Mouse (Mus musculus) MEL (cell line): ENCODE data around the gene Pde4b. TPM values are rescaled to one million over a fixed set of nuclear protein-coding genes. Genes with fewer than 3 reads are reported as not detected.

Experiments
- DNase-seq: peaks from one replicate; pipeline ENCODE4 v3.0.0; 2011; ENCODE audit warnings: low read depth, low spot score
- H3K27ac ChIP-seq: 2 replicates; pipeline ENCODE4 v1.5.1; 2012; ENCODE audit warnings: low read depth, mild to moderate bottlenecking, control low read depth, low read length, moderate library complexity; ENCODE audit not compliant: control insufficient read depth
- H3K27me3 ChIP-seq, 2 experiments: fragments of 150-350 bp in 1 of 2; sonication (generic) in 1 of 2; 2 replicates each; pipeline ENCODE4 v1.6.1; 2012; ENCODE audit warnings: low read length in 2 of 2, mild to moderate bottlenecking in 2 of 2, improper control_type of control experiment in 1 of 2, moderate library complexity in 1 of 2; ENCODE audit not compliant: insufficient read depth in 2 of 2, control insufficient read depth in 1 of 2
- H3K36me3 ChIP-seq, 2 experiments: 2 replicates each; pipeline ENCODE4 v1.6.1; 2012 to 2014; ENCODE audit warnings: low read length in 2 of 2, improper control_type of control experiment in 1 of 2, inconsistent platforms in 1 of 2, mild to moderate bottlenecking in 1 of 2; ENCODE audit not compliant: insufficient read depth in 2 of 2, control insufficient read depth in 1 of 2
- H3K4me1 ChIP-seq, 2 experiments: fragments of 150-350 bp in 1 of 2; sonication (generic) in 1 of 2; 2 replicates each; pipeline ENCODE4 v1.6.1; 2012; ENCODE audit warnings: low read length in 2 of 2, improper control_type of control experiment in 1 of 2, mild to moderate bottlenecking in 1 of 2; ENCODE audit not compliant: insufficient read depth in 2 of 2, control insufficient read depth in 1 of 2
- H3K4me3 ChIP-seq, 2 experiments: fragments of 150-350 bp in 1 of 2; sonication (generic) in 1 of 2; 2 replicates each; pipeline ENCODE4 v1.5.1; 2012; ENCODE audit warnings: low read depth in 2 of 2, low read length in 2 of 2, mild to moderate bottlenecking in 2 of 2, moderate library complexity in 2 of 2, control low read depth in 1 of 2, improper control_type of control experiment in 1 of 2; ENCODE audit not compliant: control insufficient read depth in 1 of 2, insufficient read depth in 1 of 2
- H3K79me2 ChIP-seq: 2 replicates; pipeline ENCODE4 v1.6.1; 2012; ENCODE audit warnings: mild to moderate bottlenecking, low read length, moderate library complexity; ENCODE audit not compliant: control insufficient read depth, poor library complexity, insufficient read depth
- H3K9ac ChIP-seq: 2 replicates; pipeline ENCODE4 v1.6.1; 2012; ENCODE audit warnings: low read depth, mild to moderate bottlenecking, control low read depth, low read length, moderate library complexity; ENCODE audit not compliant: control insufficient read depth, poor library complexity, severe bottlenecking
- H3K9me3 ChIP-seq: fragments of 150-350 bp; sonication (generic); replicated peaks from 2 replicates; pipeline ENCODE4 v1.6.1; 2012; ENCODE audit warnings: mild to moderate bottlenecking, low read length, improper control_type of control experiment, moderate library complexity; ENCODE audit not compliant: insufficient read depth
- BHLHE40 ChIP-seq: IDR thresholded peaks from 2 replicates; pipeline ENCODE4 v1.6.1; 2012; ENCODE audit warnings: low read depth, mild to moderate bottlenecking, inconsistent platforms, low read length, improper control_type of control experiment, borderline replicate concordance
- CHD1 ChIP-seq: IDR thresholded peaks from 2 replicates; pipeline ENCODE4 v1.6.1; 2012; ENCODE audit warnings: low read depth, mild to moderate bottlenecking, inconsistent platforms, low read length, improper control_type of control experiment
- CTCF ChIP-seq, 3 experiments: IDR thresholded peaks in 2 of 3; conservative IDR thresholded peaks in 1 of 3; 2 replicates each; pipeline ENCODE4 v1.5.1; 2011 to 2012; ENCODE audit warnings: low read length in 3 of 3, low read depth in 2 of 3, mild to moderate bottlenecking in 2 of 3, improper control_type of control experiment in 1 of 3, inconsistent platforms in 1 of 3, mixed read lengths in 1 of 3, moderate library complexity in 1 of 3; ENCODE audit not compliant: control insufficient read depth in 1 of 3, insufficient read depth in 1 of 3, poor library complexity in 1 of 3, severe bottlenecking in 1 of 3
- ETS1 ChIP-seq: IDR thresholded peaks from 2 replicates; pipeline ENCODE4 v1.6.1; 2012; ENCODE audit warnings: low read depth, mild to moderate bottlenecking, inconsistent platforms, low read length, improper control_type of control experiment, moderate library complexity
- GATA1 ChIP-seq: IDR thresholded peaks from 2 replicates; pipeline ENCODE4 v1.6.1; 2011; ENCODE audit warnings: low read depth, low read length, improper control_type of control experiment
- MAFK ChIP-seq: IDR thresholded peaks from 2 replicates; pipeline ENCODE4 v1.6.1; 2011; ENCODE audit warnings: low read depth, mild to moderate bottlenecking, low read length, improper control_type of control experiment, borderline replicate concordance
- MAZ ChIP-seq: IDR thresholded peaks from 2 replicates; pipeline ENCODE4 v1.6.1; 2012; ENCODE audit warnings: low read depth, mild to moderate bottlenecking, inconsistent platforms, low read length, improper control_type of control experiment
- MEF2A ChIP-seq: IDR thresholded peaks from 2 replicates; pipeline ENCODE4 v1.6.1; 2014; ENCODE audit warnings: low read depth, mild to moderate bottlenecking, inconsistent platforms, low read length, improper control_type of control experiment; ENCODE audit not compliant: poor library complexity, insufficient replicate concordance, severe bottlenecking; ENCODE audit errors: extremely low read depth
- MYB ChIP-seq: IDR thresholded peaks from 2 replicates; pipeline ENCODE4 v1.6.1; 2011; ENCODE audit warnings: mild to moderate bottlenecking, low read depth, low read length, improper control_type of control experiment
- TAL1 ChIP-seq: IDR thresholded peaks from 2 replicates; pipeline ENCODE4 v1.6.1; 2012; ENCODE audit warnings: mild to moderate bottlenecking, inconsistent platforms, low read length, moderate library complexity, mixed read lengths
- USF1 ChIP-seq: IDR thresholded peaks from 2 replicates; pipeline ENCODE4 v1.6.1; 2014; ENCODE audit warnings: low read depth, mild to moderate bottlenecking, inconsistent platforms, low read length, improper control_type of control experiment, moderate library complexity
- USF2 ChIP-seq, 2 experiments: IDR thresholded peaks; 2 replicates each; pipeline ENCODE4 v1.6.1; 2011 to 2012; ENCODE audit warnings: improper control_type of control experiment in 2 of 2, low read length in 2 of 2, borderline replicate concordance in 1 of 2, inconsistent platforms in 1 of 2, low read depth in 1 of 2, mild to moderate bottlenecking in 1 of 2; ENCODE audit not compliant: insufficient read depth in 1 of 2
- ZC3H11A ChIP-seq: IDR thresholded peaks from 2 replicates; pipeline ENCODE4 v1.6.1; 2012; ENCODE audit warnings: low read depth, mild to moderate bottlenecking, inconsistent platforms, low read length, improper control_type of control experiment
- ZMIZ1 ChIP-seq: IDR thresholded peaks from 2 replicates; pipeline ENCODE4 v1.6.1; 2012; ENCODE audit warnings: low read depth, mild to moderate bottlenecking, inconsistent platforms, low read length, improper control_type of control experiment, moderate library complexity
- polyA plus RNA-seq, 2 experiments: library from polyadenylated mRNA; stranded (reverse) in 1 of 2; unstranded in 1 of 2; fragments of >175 nt in 1 of 2; fragments of >200 nt in 1 of 2; gene quantifications; 2 replicates each; pipeline versions ENCODE4 v1.2.1 to v1.2.4; 2012; ENCODE audit warnings: low replicate concordance in 2 of 2, low read depth in 1 of 2; ENCODE audit not compliant: insufficient read length in 2 of 2, insufficient read depth in 1 of 2, missing spikeins in 1 of 2
- total RNA-seq: library from RNA; depleted of rRNA; stranded (reverse); fragments of 300-350 nt; gene quantifications from 2 replicates; pipeline ENCODE4 v1.2.3, GENCODE M21; 2012

Pde4b gene
- total and polyA plus RNA-seq, 3 experiments: 2.7 to 6.0 TPM; not detected in 1

DNA sequence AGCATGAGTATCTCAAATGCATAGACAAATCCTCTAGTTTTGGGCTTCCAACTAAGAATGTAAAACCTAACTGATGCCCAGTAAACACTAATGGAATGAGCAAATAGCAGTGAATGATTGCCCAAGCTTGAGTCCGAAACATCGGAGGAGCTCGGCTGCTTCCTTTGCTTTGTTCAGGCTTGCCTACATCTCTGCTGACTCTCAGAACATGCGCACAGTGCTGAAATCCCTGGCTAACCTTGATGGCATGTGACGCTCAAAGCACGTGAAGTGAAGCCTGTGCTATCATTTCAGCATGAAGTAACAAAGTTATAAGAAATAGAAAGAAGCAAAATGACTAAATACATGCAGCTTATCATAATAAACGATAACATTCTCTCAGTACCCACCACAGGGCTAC is 425.6 kb downstream of the Pde4b start:
- Histone ChIP-seq H3K4me3 (no peak overlapping the region), H3K4me1 (peaks cover 0 to 8% of the 10 kb centered on the region in 2 experiments; a peak in 3 of 4 replicates), H3K9ac (no peak overlapping the region), H3K9me3 (no peaks in the 10 kb centered on the region), H3K79me2 (no peaks in the 10 kb centered on the region), H3K27ac (no peak overlapping the region), H3K27me3 (peaks cover 0 to 1% of the 10 kb centered on the region in 2 experiments; a peak in 1 of 4 replicates), H3K36me3 (peaks cover 0 to 10% of the 10 kb centered on the region in 2 experiments; a peak in 2 of 4 replicates)
- TF ChIP-seq GATA1 (no peak), USF2 (IDR thresholded peaks at IDR 0.05; ENCODE audit: borderline replicate concordance in 1 of 2, insufficient read depth in 1 of 2, low read depth in 1 of 2, low read length in 2 of 2) (no peak), MEF2A (no peak), BHLHE40 (no peak), TAL1 (no peak), MAFK (no peak), ZMIZ1 (no peak), ETS1 (no peak), CTCF (IDR thresholded peaks at IDR 0.05 in 2 of 3, conservative IDR thresholded peaks at IDR 0.05 in 1 of 3; ENCODE audit: control insufficient read depth in 1 of 3, insufficient read depth in 1 of 3, low read depth in 2 of 3, low read length in 3 of 3, poor library complexity in 1 of 3, severe bottlenecking in 1 of 3) (no peak), MYB (no peak), CHD1 (no peak), ZC3H11A (no peak)
- DNase-seq: no peak

- DNase-seq: no peak
- Histone ChIP-seq H3K27ac (no peak overlapping the region), H3K79me2 (no peaks in the 10 kb centered on the region), H3K27me3 (peaks cover 0 to 1% of the 10 kb centered on the region in 2 experiments; a peak in 1 of 4 replicates), H3K9ac (no peak overlapping the region), H3K9me3 (no peaks in the 10 kb centered on the region), H3K4me1 (peaks cover 0 to 11% of the 10 kb centered on the region in 2 experiments; a peak in 3 of 4 replicates), H3K36me3 (peaks cover 0 to 12% of the 10 kb centered on the region in 2 experiments; a peak in 2 of 4 replicates), H3K4me3 (no peak overlapping the region)
- TF ChIP-seq USF1 (peak; percentile 48; the same call in 1 of the 2 replicates), MAZ (no peak)
Measured at GRCm38 (mm10) chr4:102513514-102513913, 426.2 kb downstream of the Pde4b start.
